Mouse (Mus musculus) right cerebral cortex, adult 18-20 months (tissue): Measurements from ENCODE around the gene Tbx2.

ENCODE experiments used
- DNase-seq: peaks from one replicate; pipeline ENCODE4 v3.0.0; 2022; ENCODE audit warnings: mixed read lengths

The Tbx2 gene

DNA sequence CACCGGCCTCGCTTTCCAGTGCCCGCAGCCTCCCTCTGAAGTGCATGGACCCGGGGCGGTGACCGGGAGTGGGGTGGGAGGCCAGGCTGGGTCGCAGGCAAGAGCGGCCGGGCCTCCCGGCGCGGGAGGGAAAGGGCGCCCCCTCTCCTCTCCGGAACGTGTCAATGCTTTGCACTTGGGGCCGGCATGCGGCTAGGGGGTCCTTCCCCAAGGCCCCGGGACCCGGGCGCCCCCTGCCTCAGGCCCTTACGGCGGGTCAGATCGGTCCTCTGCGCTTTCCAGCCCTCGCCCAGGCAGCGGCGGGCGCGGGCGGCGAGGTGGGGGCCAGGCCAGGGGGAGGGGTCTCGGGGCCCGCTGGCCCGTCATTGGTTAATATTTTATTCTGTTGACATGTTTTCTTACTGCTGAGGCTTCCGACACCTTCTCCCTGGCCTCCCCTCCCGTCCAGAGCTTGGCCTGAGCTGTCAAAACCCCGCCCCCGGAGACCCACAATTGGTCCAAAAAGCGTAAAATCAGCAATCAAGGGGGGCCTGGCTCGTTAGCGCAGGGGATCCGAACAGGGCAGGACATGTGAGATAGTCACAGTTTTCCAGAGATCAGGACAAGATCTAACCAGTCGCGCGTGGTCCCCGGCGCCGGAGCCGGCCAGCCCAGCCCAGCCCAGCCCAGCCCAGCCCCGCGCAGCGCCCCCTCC, at the start of gene Tbx2:
Tbx2 (plus strand) TSS at position 321 of the 694 bp plus-strand sequence.
- DNase-seq, result no peak

DNA sequence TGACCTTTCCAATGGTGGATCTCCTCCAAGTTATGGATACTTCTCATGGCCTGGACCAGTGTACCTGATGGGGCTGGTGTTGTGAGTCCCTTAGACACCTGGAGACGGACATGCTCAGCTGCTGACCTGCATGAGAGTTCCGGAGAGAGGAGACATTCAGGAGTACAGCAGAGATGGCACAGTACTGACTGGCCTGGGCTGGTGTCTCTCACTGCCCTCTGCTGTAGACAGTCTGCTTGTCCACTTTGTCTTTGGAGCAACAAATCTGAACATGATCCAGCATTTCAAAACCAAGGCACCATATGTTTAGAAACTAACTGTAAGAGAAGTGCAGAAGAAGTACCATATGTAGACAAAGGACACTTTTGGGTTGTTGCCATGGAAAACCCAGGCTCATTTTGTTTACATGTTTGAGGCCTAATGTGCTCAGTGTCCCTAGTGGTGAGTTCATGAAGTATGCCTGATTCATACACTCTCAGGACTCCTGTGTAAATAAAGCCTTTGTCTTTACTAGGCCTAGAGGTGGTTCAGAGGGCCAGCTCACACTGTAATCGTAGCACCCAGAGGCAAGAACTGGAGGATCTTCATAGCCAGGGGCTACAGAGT, 46.1 kb upstream of the Tbx2 start:
- no peak for DNase-seq

DNA sequence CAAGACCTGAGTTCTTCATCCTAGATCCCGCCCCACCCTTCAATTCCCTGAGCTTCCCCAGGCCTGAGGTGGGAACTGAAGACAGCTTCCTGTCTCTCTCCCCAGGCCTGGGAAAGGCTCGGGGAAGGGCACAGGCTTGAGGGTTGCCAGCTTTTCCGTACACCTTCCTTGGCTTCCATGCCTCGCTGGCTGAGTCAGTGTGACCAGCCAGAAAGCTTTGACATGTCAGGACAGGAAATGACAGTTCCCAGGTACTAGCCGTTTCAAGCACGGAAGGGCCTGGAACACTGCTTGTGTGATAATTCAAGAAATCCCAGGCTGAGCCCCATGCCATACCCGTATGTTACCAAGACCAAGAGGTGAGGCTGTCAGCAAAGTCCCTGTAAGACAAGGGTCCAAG, 42.6 kb upstream of the Tbx2 start:
- DNase-seq, result no peak

DNA sequence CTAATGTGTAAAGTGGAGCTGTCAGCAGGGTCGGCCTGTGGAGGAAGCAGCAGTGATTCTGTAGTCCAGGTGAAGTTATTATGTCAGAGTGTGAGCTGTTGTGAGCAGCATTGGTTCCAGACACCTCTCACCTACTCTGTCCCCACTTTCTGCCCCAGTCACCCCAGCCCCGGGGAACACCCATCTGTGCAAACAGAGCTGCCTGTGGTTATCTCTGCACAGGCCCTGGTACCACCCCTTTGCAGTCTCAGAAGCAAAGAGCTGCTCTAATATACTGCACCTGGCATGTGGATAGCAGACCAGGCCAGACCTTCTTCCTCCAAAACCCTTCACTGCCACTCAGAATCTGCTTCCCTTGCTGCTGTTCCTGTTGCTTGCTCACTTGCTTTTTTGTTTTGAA, 42.1 kb upstream of the Tbx2 start:
- DNase-seq, result no peak

DNA sequence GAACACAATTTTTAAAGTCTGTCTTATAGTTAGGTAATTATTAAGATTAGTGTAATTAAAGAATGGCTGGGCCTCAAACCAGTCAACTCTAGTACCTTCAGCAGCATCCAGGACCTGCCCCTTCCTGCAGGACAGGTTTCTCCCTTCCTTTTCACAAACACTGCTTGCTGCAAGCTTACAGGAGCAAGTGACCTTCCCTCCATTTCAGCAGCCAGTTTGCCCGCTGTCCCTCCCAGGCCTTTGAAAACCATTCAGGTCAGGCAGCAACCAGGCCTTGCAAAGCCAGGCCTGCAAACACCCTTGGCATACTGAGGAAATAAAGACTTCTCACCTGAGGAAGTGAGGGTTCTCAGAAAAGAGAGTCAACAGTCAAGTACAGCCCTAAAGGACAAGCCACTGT, 41.1 kb upstream of the Tbx2 start:
- no peak for DNase-seq

DNA sequence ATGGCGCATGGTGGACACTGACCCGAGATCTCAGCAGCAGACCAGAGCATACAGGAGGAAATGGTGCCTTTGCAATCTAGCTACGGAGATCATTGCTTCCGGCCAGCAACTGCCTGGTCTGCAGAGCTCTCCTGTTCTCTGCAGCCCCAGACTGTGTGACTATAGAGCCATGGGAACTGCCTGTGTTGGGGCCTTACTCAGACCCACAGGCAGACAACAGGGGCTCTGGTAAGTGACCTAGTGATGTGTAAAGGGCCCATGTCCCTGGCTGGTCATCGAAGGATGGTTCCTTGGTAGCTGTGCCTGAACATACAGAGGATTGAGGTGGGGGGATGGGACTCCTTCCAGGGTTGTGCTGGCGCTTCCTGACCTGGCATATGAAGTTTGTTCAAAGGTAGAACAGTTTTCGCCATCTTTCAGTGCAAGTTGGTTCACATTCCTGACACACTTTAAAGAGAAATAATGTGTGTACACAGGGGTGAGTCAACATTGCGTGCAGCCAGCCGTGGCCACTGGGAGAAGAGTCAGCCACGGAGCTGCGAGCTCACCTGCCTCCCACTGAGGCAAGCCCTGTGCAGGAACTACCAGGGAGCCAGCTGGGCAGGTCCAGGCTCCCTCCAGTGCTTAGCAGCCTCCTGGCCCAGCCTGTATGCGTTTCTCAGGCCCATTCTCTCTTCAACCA, 39.7 kb upstream of the Tbx2 start:
- no peak for DNase-seq

DNA sequence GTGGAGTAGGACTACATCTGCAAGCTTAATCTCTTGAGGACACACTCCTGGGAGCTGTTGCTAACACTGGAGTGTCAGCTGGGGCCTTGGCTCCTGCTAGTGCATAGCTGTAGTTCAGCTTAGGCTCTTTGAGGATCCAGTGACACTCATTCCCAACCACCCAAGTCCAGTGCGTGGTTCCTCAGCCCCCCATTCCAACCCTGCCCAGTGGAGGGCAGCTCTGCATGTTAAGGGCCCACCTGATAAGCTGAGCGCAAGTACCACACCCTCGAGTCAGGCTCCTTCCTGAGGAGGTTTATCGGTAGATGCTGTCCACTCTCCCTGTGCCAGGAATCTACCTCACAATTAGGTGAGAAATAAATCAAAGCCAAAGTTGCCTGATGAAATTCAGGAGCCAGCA, 32.9 kb upstream of the Tbx2 start:
- DNase-seq, result no peak

DNA sequence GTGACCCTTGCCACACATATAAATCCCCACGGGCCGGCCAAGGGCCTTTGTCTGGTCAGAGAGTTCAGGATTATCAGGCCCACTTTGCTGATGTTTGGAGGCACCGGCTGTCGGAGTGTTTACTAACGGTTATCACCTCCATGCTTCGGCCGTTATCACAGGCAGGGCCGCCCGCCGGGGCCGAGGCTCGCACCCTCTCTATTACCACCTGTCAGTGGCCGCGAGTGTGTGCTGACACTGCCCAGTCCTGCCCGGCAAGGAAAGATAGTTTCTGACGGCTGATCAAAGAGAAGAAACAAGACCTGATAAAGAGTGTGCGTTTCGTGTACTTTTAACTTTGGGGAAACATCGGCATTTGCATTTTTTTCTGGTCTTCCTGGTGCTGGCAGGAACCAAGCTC, 32.5 kb upstream of the Tbx2 start:
- no peak for DNase-seq

DNA sequence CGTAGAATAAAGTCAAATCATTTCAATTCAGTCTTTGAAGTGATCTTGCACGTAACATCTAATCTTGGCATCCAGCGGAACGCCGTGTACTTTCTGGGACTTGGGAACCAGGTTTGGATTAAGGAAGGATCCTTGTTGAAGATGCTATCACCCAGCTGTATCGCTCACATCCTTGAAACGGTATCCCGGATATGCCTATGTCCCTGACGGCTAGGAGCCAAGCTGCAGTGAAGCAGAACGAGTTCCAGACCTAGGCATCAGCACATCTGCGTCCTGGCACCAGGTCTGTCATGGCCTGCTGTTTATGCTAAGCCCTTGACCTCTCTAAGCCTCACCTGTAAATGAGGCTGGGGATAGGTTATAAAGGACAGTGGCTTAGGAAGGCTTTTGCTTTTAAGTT, 32.0 kb upstream of the Tbx2 start:
- no peak for DNase-seq

DNA sequence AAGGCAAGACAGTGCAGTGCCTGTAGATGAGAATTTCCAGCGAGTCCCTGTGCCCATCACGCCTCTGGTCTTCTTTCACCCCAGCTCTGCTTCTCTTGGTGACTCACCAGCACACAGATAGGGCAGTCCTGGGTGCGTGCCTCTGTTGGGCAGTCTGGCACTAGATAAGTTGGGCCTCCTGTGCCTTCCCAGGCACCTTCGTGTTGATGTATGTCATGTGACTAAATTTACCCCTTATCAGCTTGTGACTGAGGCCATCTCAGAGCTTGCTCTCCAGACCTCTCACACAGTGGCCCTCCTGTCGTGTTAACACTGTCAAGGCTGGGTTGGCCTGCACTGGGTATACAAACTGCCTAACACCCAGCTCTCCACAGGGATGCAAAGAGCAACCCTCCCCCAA, 28.3 kb upstream of the Tbx2 start:
- no peak for DNase-seq

DNA sequence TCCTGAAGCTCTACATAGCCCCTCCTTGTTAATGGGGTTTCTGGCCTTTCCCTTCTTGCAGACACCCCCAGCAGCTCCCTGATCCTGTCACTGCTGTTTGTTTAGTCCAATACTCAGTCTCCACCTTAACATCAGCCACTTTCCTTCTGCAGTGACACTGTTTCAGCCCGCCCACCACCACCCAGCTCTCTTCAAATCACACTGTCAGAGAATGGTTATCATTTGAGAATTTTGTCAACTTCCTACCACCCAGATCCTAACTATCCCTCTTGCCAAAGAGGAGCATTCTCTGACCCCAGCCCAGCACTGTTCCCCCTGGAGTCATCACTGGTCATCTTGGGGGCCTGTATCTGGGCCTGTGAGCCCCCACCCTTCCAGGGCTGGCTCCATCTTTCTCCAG, 26.6 kb upstream of the Tbx2 start:
- no peak for DNase-seq

DNA sequence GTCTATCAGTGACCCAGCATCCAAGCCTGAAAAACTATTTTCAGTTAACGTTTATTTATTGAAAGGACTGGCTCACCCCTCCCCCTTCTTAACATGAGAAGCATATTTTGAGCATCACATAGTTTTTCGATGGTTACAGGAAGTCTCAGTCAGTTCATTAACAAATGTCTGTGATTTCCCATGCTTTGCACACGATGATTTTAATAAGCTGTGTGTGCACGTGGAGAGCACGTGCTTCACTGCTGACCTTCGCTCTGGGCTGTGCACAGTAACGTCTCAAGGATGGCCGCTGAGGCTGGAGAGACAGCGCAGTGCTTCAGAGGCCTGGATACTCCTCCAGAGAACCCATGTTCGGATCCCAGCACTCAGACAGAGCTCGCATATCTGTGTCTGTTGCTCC, 25.0 kb upstream of the Tbx2 start:
- no peak for DNase-seq

DNA sequence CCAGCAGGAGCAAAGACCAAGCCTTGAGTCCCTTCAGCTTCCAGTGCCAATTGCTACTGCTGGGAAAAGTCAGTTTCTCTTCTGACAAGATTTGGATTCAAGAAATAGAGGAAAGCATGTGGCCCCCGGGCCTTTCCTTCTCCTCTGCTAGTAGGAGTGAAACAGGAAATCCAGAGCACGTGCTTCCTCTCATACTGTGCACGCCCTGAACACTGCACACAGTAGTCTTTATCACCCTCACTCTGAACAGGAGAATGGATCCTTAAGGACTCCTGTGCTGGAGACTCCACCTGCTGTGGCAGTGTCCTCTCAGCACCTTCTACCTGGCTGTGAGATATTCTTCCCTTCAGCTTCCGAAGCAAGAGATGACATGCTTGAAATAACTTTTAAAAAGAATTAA, 21.1 kb upstream of the Tbx2 start:
- no peak for DNase-seq

DNA sequence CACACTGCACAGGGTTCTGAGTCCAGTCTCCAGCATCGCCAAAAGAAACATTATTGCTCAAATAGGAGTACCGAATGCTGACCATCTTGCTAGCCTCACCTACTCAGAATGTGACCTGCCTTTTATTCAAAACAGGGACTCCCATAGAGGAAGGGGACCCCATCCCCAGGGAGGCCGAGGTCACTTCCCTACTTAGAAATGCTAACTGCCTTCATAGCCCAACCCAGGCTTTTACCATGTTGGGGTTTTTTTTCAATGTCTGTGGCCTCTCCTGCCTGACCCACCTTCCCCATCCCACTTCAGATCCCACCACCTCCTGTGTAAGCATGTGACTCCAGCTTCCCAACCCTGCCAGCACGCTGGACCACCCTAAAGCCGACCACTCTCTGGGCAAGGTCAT, 20.7 kb upstream of the Tbx2 start:
- DNase-seq, result no peak

DNA sequence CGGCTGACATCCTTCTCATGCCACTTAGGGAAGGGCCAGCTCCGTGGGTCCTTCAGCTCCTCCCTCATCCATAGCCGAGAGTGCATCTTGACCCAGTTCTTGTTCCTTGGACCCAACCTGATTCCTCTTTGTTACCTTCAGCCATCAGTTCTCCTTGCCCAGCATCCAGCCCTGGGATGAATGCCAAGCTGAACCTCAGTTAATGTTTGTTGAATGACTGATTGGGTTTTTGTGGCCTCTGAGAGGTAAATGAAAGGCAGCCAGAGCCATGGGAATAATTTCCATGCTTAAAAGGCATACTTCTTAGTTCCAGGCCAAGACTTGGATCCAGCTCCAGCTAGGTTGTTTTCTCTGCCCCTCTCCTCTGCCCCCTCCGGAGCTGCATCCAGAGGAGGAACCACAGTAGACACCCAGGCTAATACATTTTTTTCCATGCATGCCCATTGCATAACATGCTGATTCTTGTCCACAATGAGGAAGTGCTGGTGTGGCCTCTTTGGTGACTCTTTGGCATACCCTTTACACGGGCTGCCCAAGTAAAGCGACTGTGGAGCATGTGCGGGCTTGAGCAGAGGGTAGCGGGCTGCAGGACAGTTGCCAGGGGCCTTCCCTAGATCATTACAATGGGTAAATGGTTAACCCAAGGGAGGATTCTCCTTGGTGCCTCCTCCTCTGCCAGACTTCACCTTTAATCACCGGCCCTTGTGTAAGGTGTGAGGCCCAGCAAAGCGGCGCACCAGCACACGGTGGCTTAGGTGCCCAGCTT, 20.0 kb upstream of the Tbx2 start:
- no peak for DNase-seq

DNA sequence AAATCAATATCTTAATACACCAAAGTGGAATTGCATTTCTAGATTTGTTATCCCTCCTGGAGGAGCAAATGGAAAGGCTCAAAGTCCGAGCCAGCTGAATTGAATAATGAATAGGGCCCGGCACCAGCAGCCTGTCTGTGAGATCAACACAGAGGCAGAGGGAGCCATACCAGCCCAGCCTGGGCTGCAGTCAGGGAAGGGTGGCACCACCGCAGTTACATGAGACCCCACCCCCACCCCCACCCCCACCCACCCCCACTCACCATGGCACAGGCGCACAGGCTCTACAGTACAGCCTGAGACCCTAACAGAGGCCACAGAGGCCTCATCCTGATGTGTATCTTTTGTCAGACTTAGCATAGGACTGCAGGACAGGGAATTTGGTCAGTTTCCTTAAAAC, 17.7 kb upstream of the Tbx2 start:
- no peak for DNase-seq

DNA sequence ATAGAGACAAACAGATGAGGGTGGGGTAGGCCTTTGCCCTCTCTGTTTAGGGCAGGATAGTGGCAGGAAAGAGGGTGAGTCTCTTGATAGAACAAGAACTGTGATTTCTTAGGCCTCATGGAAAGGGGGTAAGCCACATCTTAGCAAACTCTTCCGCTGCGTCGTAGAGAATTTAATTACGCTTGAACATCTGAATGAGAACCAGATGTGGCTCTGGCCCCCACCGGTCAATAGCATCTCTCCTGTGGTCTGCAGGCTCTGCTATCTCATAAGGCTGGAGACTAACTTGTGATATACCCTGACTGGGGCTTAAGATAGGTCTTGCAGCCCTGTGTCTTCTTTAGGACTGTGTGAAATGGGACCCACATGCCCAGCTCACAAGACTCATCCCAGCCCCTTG, 15.9 kb upstream of the Tbx2 start:
- DNase-seq, result no peak

DNA sequence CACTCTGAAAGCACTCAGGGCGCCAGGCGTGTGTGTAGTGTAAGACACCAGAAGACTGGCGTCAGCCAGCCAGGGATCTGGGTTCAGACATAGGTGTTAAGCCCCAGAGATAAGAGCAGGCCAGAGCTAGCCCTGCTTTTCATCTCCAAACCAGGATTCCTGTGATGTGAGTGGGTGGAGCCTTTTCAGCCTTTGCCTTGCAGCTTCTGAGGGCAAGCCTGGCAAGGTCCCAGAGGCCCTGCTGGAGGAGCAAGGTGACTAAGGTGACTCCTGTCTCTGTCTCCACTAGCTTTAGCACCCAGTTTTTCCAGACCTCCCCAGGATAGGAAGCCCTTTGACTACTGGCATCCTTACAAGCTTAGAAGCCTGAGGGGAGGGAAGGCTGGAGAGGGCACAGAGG, 13.9 kb upstream of the Tbx2 start:
- no peak for DNase-seq

DNA sequence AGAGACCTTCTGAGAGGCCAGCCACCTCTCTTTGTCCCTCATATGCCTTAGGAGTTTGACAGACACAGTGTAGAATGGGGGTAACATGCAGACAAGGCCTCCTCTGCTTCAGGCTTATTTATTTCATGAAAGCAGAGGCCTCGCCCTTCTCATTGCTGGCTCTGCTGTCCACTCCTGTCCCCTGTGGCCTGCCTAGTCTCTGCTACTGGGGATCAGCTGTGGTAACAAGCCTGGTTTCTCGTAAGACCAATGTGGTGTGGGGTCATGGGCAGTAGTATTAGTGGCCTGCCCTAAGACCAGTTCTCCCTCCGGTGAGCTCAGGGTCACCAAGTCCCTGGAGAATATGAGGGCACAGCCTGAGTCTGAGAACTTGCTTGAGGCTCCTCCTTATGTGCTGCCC, 11.4 kb upstream of the Tbx2 start:
- DNase-seq, result no peak

DNA sequence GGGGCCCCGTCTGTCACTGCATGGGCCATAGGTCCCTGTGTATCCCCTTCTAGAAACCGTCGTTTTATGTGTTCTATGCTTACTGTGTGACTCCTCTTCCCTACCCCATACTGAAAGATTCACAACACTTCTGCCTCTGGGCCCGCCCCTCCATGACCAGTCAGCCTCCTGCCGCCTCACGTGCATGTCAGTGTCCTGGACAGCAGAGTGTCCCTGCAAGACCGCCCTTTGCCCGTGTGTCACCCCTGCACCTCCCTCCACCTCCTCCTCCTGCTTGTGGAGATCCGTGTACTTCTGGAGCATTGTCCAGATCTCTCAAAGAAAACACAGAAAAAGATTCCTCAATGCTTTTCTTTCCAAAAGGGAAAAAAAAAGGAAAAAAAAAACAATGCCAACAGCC, 10.7 kb upstream of the Tbx2 start:
- no peak for DNase-seq

DNA sequence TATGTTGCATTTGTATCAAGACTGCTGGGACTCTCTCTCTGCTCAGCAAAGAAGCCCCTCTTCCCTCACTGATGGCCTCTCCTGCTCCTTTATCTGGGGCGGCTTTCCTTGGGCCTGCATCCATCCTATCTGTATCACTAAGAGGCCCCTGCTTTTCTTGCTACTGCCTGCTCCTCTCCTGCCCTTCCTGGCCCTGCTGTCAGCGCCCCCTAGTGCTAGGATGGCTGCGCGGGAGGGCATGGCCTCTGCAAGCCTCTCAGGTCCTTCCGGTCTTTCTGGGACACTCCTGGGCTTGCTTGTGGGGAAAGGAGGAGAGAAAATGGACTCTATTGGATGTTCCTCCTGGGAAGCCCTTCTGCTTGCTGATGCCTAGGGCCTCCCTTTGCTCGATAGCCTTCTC, 9.2 kb upstream of the Tbx2 start:
- DNase-seq, result peak; percentile 53

DNA sequence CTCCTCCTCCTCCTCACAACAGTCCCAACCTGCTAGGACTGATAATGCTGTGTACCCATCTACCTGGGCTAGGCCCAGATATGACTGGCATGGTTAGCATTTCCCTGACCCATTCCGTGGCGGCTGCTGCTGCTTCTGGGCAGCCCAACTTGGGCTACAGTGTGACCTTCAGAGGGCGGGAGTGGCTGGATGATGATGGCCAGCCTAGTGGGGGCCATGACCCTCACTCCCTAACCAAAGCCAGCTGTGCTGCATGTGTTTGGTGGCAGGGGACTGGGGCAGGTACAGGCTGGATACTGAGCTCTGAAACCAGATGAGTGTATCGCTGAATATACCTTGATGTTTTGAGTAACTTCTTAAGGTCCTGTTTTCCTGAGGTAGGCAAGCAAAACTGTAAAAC, 8.6 kb upstream of the Tbx2 start:
- DNase-seq, result no peak

DNA sequence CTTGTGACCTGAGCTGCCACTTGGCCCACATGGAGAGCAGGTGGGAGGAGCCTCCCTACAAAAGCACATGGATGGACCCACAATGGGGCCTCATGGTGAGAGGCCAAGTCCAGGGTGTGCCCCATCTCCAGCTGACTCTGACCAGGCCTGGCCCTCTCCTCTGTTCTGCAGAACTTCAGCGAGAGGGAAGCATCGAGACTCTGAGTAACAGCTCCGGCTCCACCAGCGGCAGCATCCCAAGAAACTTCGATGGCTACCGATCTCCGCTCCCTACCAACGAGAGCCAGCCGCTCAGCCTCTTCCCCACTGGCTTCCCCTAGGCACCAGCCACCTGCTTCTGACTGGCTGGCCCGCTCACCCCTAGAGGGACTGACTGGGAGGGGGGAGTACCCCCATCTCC, 7.3 kb upstream of the Tbx2 start:
- no peak for DNase-seq

DNA sequence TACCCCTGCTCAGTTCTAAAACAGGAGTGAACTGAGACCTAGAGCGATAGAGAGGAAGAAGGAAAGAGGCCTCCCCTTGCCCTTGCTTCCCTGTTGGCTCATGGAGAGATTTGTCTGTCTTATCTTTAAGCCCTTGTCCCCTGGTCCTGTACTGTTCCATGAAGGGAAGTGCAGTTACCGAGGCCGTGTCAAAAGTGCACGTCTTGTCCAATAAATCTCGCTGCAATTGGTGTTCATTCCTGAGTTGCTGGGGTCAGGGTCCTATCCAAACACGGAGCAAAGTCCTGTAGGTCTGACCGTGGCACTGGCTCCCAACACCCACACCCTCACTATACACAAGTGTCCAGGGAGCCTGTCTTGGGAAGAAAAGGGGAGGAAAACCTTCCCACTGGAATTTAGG, 6.5 kb upstream of the Tbx2 start:
- DNase-seq, result no peak
